Mouse (Mus musculus): Measurements from ENCODE around the gene Sult1a1. TPM values are rescaled to one million over a fixed set of nuclear protein-coding genes. Genes with fewer than 3 reads are reported as not detected.
A peak's percentile ranks its signal among the peaks of the same experiment; 100 is the strongest.

Sult1a1 gene
- polyA plus RNA-seq, 1 experiment: 0.95 TPM

DNA sequence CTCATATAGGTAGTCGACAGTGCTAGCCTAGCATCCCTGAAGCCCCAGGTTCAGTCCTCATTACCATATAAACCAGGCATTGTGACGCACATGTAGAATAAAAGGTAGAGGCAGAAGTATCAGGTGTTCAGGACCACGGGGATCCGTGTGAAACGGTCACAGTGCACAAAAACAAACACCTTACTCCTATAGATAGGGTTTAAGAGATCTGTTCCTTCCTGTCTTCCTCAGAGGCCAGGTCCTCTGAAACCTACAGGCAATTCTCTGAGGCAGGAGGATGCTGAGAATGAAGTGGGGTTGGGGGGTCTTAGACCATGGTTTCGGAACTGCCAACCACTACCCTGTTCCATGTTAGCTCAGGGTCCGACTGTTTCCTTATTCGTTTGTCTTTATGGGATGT is 21.6 kb upstream of the Sult1a1 start:
- Histone ChIP-seq H3K27ac (ENCODE audit: insufficient read depth, low read length) (no peak overlapping the region), H3K4me3 (ENCODE audit: insufficient read depth, low read length) (no peak overlapping the region), H3K4me1 (ENCODE audit: control insufficient read depth, insufficient read depth, low read length) (peaks cover 7% of the 10 kb centered on the region; the same call in 1 of the 2 replicates)
- TF ChIP-seq POLR2A (IDR thresholded peaks at IDR 0.05; ENCODE audit: low read depth, low read length) (no peak; the same call in 1 of the 2 replicates), CTCF (IDR thresholded peaks at IDR 0.05; ENCODE audit: borderline replicate concordance, insufficient read depth, low read length) (no peak)

DNA sequence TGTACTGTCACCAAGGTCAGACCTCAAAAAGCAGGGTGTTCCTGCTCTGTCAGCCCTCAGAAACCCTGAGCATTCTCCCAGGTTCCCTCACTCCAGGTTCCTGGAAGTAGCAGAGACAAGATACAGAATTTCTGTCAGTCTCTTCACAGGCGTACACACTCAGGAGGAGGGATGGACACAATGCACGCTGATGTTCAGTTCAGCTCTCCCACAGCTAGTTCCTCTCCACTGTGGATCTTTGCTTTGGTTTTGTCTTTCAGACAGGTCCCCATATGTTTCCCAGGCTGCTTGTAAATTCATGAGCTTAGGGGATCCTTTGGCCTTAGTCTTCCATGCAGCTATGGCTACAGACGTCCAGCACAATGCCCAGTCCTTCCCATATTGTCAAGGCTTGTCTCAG is 20.7 kb upstream of the Sult1a1 start:
- Histone ChIP-seq H3K27ac (ENCODE audit: insufficient read depth, low read length) (no peak overlapping the region), H3K4me1 (ENCODE audit: control insufficient read depth, insufficient read depth, low read length) (peaks cover 7% of the 10 kb centered on the region; the same call in 1 of the 2 replicates)

DNA sequence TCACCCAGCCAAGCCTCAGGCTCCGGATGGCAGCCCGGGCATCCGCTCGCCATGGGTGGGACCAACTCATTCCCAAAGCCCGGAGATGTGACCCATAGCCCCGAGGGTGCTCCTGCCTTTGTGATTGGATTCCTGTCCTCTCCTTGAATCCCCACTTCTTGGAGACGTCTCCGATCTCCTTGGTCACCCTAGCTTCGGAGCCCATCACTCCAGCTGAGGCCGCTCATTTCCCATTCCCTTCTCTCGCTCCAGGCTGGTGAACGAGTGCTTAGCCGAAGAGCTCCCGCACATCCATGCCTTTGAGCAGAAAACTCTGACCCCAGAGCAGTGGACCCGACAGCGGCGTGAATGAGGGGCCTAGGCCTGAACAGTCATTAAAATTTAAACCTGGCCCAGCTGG is 20.1 kb upstream of the Sult1a1 start:
- H3K4me3 ChIP-seq (ENCODE audit: insufficient read depth, low read length): peak overlapping the region; percentile 77
- peaks cover 7% of the 10 kb centered on the region; the same call in 1 of the 2 replicates for H3K4me1 ChIP-seq (ENCODE audit: control insufficient read depth, insufficient read depth, low read length)
- no peak for TF ChIP-seq POLR2A (IDR thresholded peaks at IDR 0.05; ENCODE audit: low read depth, low read length)
- no peak for TF ChIP-seq CTCF (IDR thresholded peaks at IDR 0.05; ENCODE audit: borderline replicate concordance, insufficient read depth, low read length)
- H3K27ac ChIP-seq (ENCODE audit: insufficient read depth, low read length): no peak overlapping the region

More for the DNA sequence above, 20.7 kb upstream of the Sult1a1 start:
- H3K4me3 ChIP-seq (ENCODE audit: insufficient read depth, low read length): peak overlapping the region; percentile 77
- TF ChIP-seq CTCF (IDR thresholded peaks at IDR 0.05; ENCODE audit: borderline replicate concordance, insufficient read depth, low read length): no peak
- no peak for TF ChIP-seq POLR2A (IDR thresholded peaks at IDR 0.05; ENCODE audit: low read depth, low read length)

DNA sequence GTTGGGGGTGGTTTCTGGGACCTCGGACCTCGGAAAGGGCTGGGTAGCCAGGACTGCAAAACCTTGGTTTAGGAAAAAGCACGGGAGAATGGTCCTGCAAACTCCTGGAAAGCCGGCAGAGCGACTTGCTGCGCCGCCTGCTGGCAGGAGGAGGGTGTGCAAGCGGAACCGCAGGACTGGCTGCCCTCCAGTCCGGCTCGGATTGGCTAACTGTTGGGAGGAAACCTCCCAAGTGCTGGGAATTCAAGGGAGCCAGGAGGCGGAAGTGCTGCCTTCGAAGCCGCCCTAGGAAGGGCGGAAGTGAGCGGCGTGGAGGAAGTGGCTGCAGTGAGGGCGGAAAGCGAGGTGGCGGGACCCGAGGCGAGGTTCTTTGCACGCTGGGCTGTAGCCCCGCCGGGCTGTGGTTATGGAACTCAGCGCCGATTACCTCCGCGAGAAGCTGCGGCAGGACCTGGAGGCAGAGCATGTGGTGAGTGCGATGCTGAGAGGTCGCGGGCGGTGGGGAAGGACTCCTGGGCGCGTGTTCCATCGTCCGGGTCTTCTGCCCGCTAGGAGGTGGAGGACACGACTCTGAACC is 19.5 kb upstream of the Sult1a1 start, which contains the start of gene Slx1b:
Gene Slx1b (minus strand): TSS at position 154 of the 577 bp plus-strand sequence.
- H3K27ac ChIP-seq (ENCODE audit: insufficient read depth, low read length): peak within 1 kb of the TSS; percentile 92
- TF ChIP-seq POLR2A (IDR thresholded peaks at IDR 0.05; ENCODE audit: low read depth, low read length) (peak; percentile 60), CTCF (IDR thresholded peaks at IDR 0.05; ENCODE audit: borderline replicate concordance, insufficient read depth, low read length) (peak; percentile 93)
- H3K4me3 ChIP-seq (ENCODE audit: insufficient read depth, low read length): peak within 1 kb of the TSS; percentile 86
- H3K4me1 ChIP-seq (ENCODE audit: control insufficient read depth, insufficient read depth, low read length): peaks cover 7% of the 10 kb centered on the region; the same call in 1 of the 2 replicates

DNA sequence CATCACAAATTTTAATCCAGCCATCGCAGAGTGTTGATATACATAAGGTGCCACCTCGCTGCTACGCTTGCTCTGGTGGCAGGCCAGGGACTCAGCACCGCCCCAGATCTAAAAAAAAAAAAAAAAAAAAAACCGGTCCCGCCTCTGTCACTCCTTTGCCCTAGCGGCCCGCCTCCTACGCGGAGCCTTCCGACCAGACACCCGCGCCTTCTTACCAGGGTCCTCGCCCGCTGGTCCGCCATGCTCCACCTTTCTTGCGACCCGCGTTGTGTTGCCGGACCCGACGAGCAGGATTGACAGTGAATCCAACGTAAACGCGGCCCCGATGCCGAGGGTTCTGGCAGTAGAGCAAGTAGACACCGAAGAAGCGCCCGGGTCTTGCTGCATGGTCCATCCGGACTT is 19.0 kb upstream of the Sult1a1 start, which contains the start of gene Bola2:
Gene Bola2 (plus strand): TSS at position 192 of the 402 bp plus-strand sequence.
- no peak for TF ChIP-seq CTCF (IDR thresholded peaks at IDR 0.05; ENCODE audit: borderline replicate concordance, insufficient read depth, low read length)
- peak; percentile 79 for TF ChIP-seq POLR2A (IDR thresholded peaks at IDR 0.05; ENCODE audit: low read depth, low read length)
- Histone ChIP-seq H3K4me1 (ENCODE audit: control insufficient read depth, insufficient read depth, low read length) (peaks cover 7% of the 10 kb centered on the region; the same call in 1 of the 2 replicates), H3K4me3 (ENCODE audit: insufficient read depth, low read length) (peak within 1 kb of the TSS; percentile 86), H3K27ac (ENCODE audit: insufficient read depth, low read length) (peak within 1 kb of the TSS; percentile 92)

DNA sequence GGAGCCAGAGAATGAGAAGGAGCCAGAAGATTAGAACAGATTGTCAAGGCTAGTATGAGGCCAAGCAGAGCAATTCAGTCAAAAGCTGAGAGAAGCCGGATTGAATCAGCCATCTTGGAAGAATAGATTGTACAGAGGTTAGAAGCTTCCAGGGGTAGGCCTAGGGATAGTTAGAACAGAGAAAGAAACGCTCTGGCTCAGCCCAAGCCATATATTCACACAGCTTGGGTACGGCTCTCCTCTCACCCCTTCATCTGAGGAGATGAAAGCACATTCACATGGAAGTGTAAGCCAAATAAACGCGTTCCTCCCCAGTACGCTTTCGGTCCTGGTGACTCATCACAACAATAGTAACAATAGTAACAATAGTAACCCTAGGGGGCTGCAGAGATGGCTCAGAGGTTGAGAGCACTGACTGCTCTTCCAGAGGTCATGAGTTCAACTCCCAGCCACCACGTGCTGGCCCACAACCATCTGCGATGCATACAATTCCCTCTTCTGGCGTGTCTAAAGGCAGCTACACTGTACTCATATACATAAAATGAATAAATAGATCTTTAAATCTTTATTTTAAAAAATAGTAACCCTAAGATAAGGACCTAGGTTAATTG is 18.3 kb upstream of the Sult1a1 start:
- Histone ChIP-seq H3K4me1 (ENCODE audit: control insufficient read depth, insufficient read depth, low read length) (peaks cover 7% of the 10 kb centered on the region; the same call in 1 of the 2 replicates), H3K27ac (ENCODE audit: insufficient read depth, low read length) (no peak overlapping the region), H3K4me3 (ENCODE audit: insufficient read depth, low read length) (peak overlapping the region; percentile 86)
- TF ChIP-seq POLR2A (IDR thresholded peaks at IDR 0.05; ENCODE audit: low read depth, low read length) (no peak), CTCF (IDR thresholded peaks at IDR 0.05; ENCODE audit: borderline replicate concordance, insufficient read depth, low read length) (no peak)

DNA sequence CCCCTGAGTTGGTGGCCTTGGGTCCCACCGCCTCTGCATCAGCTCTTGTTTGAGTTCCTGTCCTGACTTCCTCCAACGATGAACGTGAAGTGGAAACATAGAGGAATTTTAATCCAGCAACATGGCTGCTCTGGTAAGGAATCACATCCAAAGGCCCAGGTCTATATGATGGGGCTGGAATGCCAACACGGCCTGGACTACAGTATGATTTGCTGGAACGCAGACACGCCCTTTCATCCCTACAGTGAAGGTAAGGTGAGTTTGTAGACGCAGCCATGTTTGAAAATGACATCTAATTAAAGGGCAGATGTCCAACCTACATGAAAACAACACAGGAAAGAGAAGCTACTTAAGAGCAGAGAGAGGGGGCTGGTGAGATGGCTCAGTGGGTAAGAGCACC is 17.5 kb upstream of the Sult1a1 start:
- no peak for TF ChIP-seq POLR2A (IDR thresholded peaks at IDR 0.05; ENCODE audit: low read depth, low read length)
- TF ChIP-seq CTCF (IDR thresholded peaks at IDR 0.05; ENCODE audit: borderline replicate concordance, insufficient read depth, low read length): no peak
- Histone ChIP-seq H3K27ac (ENCODE audit: insufficient read depth, low read length) (no peak overlapping the region), H3K4me1 (ENCODE audit: control insufficient read depth, insufficient read depth, low read length) (peaks cover 7% of the 10 kb centered on the region; the same call in 1 of the 2 replicates), H3K4me3 (ENCODE audit: insufficient read depth, low read length) (no peak overlapping the region)

DNA sequence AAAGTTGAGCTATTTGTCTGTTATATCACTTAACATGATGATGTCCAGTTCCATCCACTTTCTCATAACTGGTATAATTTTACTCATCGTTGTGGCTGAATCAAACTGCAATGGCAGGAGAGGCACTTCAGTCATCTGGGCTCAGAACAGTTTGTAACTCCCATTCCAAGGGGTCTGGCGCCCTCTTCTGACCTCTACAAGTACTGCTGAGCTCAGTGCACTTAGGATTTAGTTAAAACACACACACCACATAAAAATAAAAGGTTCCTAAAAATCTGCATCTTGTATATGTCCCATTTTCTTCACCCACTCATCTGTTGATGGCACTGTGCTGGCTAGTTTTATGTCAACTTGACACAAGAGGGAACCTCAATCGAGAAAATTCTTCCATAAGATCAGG is 17.0 kb upstream of the Sult1a1 start:
- TF ChIP-seq CTCF (IDR thresholded peaks at IDR 0.05; ENCODE audit: borderline replicate concordance, insufficient read depth, low read length): peak; percentile 69
- TF ChIP-seq POLR2A (IDR thresholded peaks at IDR 0.05; ENCODE audit: low read depth, low read length): no peak
- H3K4me3 ChIP-seq (ENCODE audit: insufficient read depth, low read length): no peak overlapping the region
- no peak overlapping the region for H3K27ac ChIP-seq (ENCODE audit: insufficient read depth, low read length)
- H3K4me1 ChIP-seq (ENCODE audit: control insufficient read depth, insufficient read depth, low read length): peaks cover 7% of the 10 kb centered on the region; the same call in 1 of the 2 replicates

DNA sequence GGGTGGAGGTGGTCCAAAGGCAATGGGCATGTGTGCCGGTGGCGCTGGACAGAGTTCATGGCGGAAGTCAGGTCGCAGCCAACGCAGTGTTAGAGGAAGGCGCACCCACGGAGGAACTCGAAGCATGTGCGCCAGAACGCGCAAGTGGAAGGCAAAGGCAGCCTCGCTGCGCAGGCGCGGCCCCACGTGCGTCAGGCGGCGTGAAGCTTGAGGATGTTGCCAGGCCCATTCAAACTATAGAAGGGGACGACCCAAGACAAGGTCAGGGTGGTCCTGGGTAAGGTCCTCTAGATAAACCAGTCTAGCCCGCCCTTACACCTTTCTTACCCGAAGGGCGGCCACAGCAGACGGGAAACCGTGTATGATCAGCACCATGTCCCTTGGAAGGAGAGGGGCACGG is 16.2 kb upstream of the Sult1a1 start:
- peaks cover 7% of the 10 kb centered on the region; the same call in 1 of the 2 replicates for H3K4me1 ChIP-seq (ENCODE audit: control insufficient read depth, insufficient read depth, low read length)
- TF ChIP-seq CTCF (IDR thresholded peaks at IDR 0.05; ENCODE audit: borderline replicate concordance, insufficient read depth, low read length) (no peak), POLR2A (IDR thresholded peaks at IDR 0.05; ENCODE audit: low read depth, low read length) (no peak)
- no peak overlapping the region for H3K4me3 ChIP-seq (ENCODE audit: insufficient read depth, low read length)

DNA sequence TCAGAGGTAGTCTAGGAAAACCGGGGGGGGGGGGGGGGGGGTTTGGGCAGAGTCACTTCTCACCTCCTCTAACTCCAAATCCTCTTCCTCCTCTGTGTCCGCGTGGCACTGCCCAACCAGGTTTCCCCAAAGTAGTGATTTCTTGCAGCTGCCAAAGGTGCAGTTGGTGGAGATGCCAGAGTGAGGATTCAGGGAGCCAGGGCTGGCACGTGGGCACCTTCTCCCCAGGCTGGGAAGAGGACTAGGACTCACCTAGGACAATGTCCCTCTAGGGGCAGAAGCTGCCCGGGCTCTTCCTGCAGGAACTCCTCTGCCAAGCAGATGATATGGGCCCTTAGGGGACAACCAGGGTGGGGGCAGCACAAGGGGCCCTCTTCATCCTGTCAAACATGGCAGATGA is 15.4 kb upstream of the Sult1a1 start:
- TF ChIP-seq POLR2A (IDR thresholded peaks at IDR 0.05; ENCODE audit: low read depth, low read length) (no peak), CTCF (IDR thresholded peaks at IDR 0.05; ENCODE audit: borderline replicate concordance, insufficient read depth, low read length) (no peak)
- no peak overlapping the region for H3K4me3 ChIP-seq (ENCODE audit: insufficient read depth, low read length)
- no peak overlapping the region for H3K27ac ChIP-seq (ENCODE audit: insufficient read depth, low read length)

More for the DNA sequence above, 16.2 kb upstream of the Sult1a1 start:
- no peak overlapping the region for H3K27ac ChIP-seq (ENCODE audit: insufficient read depth, low read length)

More for the DNA sequence above, 15.4 kb upstream of the Sult1a1 start:
- 0 out of 2 replicates have a peak, but pooled peaks cover under 1% of the 10 kb centered on the region for H3K4me1 ChIP-seq (ENCODE audit: control insufficient read depth, insufficient read depth, low read length)
